Mouse (Mus musculus): ENCODE data around the gene B4galnt2. TPM values are rescaled to one million over a fixed set of nuclear protein-coding genes. Genes with fewer than 3 reads are reported as not detected.
A peak's percentile ranks its signal among the peaks of the same experiment; 100 is the strongest.
"Not testable (repeated sequence)": the region's sequence is repeated elsewhere in the genome, so short reads cannot be mapped to it uniquely, and the experiment has no call there.

The B4galnt2 gene
- polyA plus RNA-seq (2012; ENCODE audit: insufficient read depth, low replicate concordance), result 0.15 and 2.7 TPM in 2 replicates

GRCm38 (mm10) chr11:95914571-95914991 lies at the start of gene B4galnt2:
B4galnt2 (minus strand) TSS chr11:95914891.
- Histone ChIP-seq H3K36me3 (replicated peaks; ENCODE audit: low read length) (no peaks in the 10 kb centered on the region), H3K9me3 (no peaks in the 10 kb centered on the region), H3K4me1 (peaks cover 54% of the 10 kb centered on the region), H3K4me3 (replicated peaks) (peak within 1 kb of the TSS; percentile 91), H3K27me3 (replicated peaks) (peaks cover 67% of the 10 kb centered on the region)
- no peak for TF ChIP-seq FLI1 (IDR thresholded peaks at IDR 0.05; ENCODE audit: low read length)

GRCm38 (mm10) chr11:95963304-95963703 lies 48.6 kb upstream of the B4galnt2 start:
- H3K4me3 ChIP-seq (replicated peaks), result no peak overlapping the region
- TF ChIP-seq GATA1 (IDR thresholded peaks at IDR 0.05; ENCODE audit: borderline replicate concordance, low read length) (no peak), FLI1 (IDR thresholded peaks at IDR 0.05; ENCODE audit: low read length) (no peak)
- H3K36me3 ChIP-seq (replicated peaks; ENCODE audit: low read length), result no peaks in the 10 kb centered on the region
- H3K4me1 ChIP-seq, result 0 out of 2 replicates have a peak, but pooled peaks cover 2% of the 10 kb centered on the region
- peaks cover 67% of the 10 kb centered on the region for H3K27me3 ChIP-seq (replicated peaks)
- no peaks in the 10 kb centered on the region for H3K9me3 ChIP-seq

GRCm38 (mm10) chr11:95959152-95959551 lies 44.5 kb upstream of the B4galnt2 start:
- H3K9me3 ChIP-seq, result no peaks in the 10 kb centered on the region
- peaks cover 41% of the 10 kb centered on the region for H3K27me3 ChIP-seq (replicated peaks)
- H3K4me1 ChIP-seq, result 0 out of 2 replicates have a peak, but pooled peaks cover 2% of the 10 kb centered on the region
- no peaks in the 10 kb centered on the region for H3K36me3 ChIP-seq (replicated peaks; ENCODE audit: low read length)
- TF ChIP-seq FLI1 (IDR thresholded peaks at IDR 0.05; ENCODE audit: low read length), result no peak
- TF ChIP-seq GATA1 (IDR thresholded peaks at IDR 0.05; ENCODE audit: borderline replicate concordance, low read length), result no peak
- no peak overlapping the region for H3K4me3 ChIP-seq (replicated peaks)

GRCm38 (mm10) chr11:95958251-95958650 lies 43.6 kb upstream of the B4galnt2 start:
- Histone ChIP-seq H3K4me1 (0 out of 2 replicates have a peak, but pooled peaks cover 2% of the 10 kb centered on the region), H3K9me3 (peaks cover 4% of the 10 kb centered on the region), H3K4me3 (replicated peaks) (no peak overlapping the region), H3K36me3 (replicated peaks; ENCODE audit: low read length) (no peaks in the 10 kb centered on the region), H3K27me3 (replicated peaks) (peaks cover 45% of the 10 kb centered on the region)
- TF ChIP-seq FLI1 (IDR thresholded peaks at IDR 0.05; ENCODE audit: low read length) (no peak), GATA1 (IDR thresholded peaks at IDR 0.05; ENCODE audit: borderline replicate concordance, low read length) (no peak)

- Histone ChIP-seq H3K27me3 (replicated peaks) (peaks cover 46% of the 10 kb centered on the region), H3K9me3 (peaks cover 6% of the 10 kb centered on the region), H3K4me1 (0 out of 2 replicates have a peak, but pooled peaks cover 2% of the 10 kb centered on the region), H3K4me3 (replicated peaks) (no peak overlapping the region), H3K36me3 (replicated peaks; ENCODE audit: low read length) (no peaks in the 10 kb centered on the region)
- TF ChIP-seq GATA1 (IDR thresholded peaks at IDR 0.05; ENCODE audit: borderline replicate concordance, low read length), result no peak
These were observed 42.7 kb upstream of the B4galnt2 start for GRCm38 (mm10) chr11:95957407-95957806.

GRCm38 (mm10) chr11:95953313-95953712 lies 38.6 kb upstream of the B4galnt2 start:
- H3K4me1 ChIP-seq, result no peaks in the 10 kb centered on the region
- TF ChIP-seq FLI1 (IDR thresholded peaks at IDR 0.05; ENCODE audit: low read length) (no peak), GATA1 (IDR thresholded peaks at IDR 0.05; ENCODE audit: borderline replicate concordance, low read length) (no peak)
- H3K4me3 ChIP-seq (replicated peaks), result no peak overlapping the region
- H3K36me3 ChIP-seq (replicated peaks; ENCODE audit: low read length), result no peaks in the 10 kb centered on the region
- peaks cover 6% of the 10 kb centered on the region for H3K9me3 ChIP-seq
- peaks cover 23% of the 10 kb centered on the region for H3K27me3 ChIP-seq (replicated peaks)

GRCm38 (mm10) chr11:95945838-95946472 lies 31.3 kb upstream of the B4galnt2 start:
- H3K4me1 ChIP-seq, result no peaks in the 10 kb centered on the region
- H3K27me3 ChIP-seq (replicated peaks), result peaks cover 48% of the 10 kb centered on the region
- H3K36me3 ChIP-seq (replicated peaks; ENCODE audit: low read length), result no peaks in the 10 kb centered on the region
- H3K4me3 ChIP-seq (replicated peaks), result no peak overlapping the region
- H3K9me3 ChIP-seq, result no peaks in the 10 kb centered on the region
- no peak for TF ChIP-seq FLI1 (IDR thresholded peaks at IDR 0.05; ENCODE audit: low read length)

- H3K27me3 ChIP-seq (replicated peaks), result peaks cover 36% of the 10 kb centered on the region
These were observed 25.3 kb upstream of the B4galnt2 start for GRCm38 (mm10) chr11:95939828-95940507.

GRCm38 (mm10) chr11:95936409-95936808 lies 21.7 kb upstream of the B4galnt2 start:
- H3K4me1 ChIP-seq, result no peaks in the 10 kb centered on the region
- H3K9me3 ChIP-seq, result 0 out of 2 replicates have a peak, but pooled peaks cover 6% of the 10 kb centered on the region
- peaks cover 22% of the 10 kb centered on the region for H3K27me3 ChIP-seq (replicated peaks)
- H3K36me3 ChIP-seq (replicated peaks; ENCODE audit: low read length), result no peaks in the 10 kb centered on the region
- no peak overlapping the region for H3K4me3 ChIP-seq (replicated peaks)
- no peak for TF ChIP-seq FLI1 (IDR thresholded peaks at IDR 0.05; ENCODE audit: low read length)

More at GRCm38 (mm10) chr11:95939828-95940507, 25.3 kb upstream of the B4galnt2 start:
- Histone ChIP-seq H3K4me1 (no peaks in the 10 kb centered on the region), H3K4me3 (replicated peaks) (no peak overlapping the region), H3K36me3 (replicated peaks; ENCODE audit: low read length) (no peaks in the 10 kb centered on the region), H3K9me3 (0 out of 2 replicates have a peak, but pooled peaks cover 4% of the 10 kb centered on the region)
- TF ChIP-seq GATA1 (IDR thresholded peaks at IDR 0.05; ENCODE audit: borderline replicate concordance, low read length) (no peak), FLI1 (IDR thresholded peaks at IDR 0.05; ENCODE audit: low read length) (no peak)

- not testable (repeated sequence) for H3K4me1 ChIP-seq; H3K4me3 ChIP-seq (replicated peaks); H3K36me3 ChIP-seq (replicated peaks; ENCODE audit: low read length)
- H3K27me3 ChIP-seq (replicated peaks), result peaks cover 13% of the 10 kb centered on the region
- peaks cover 12% of the 10 kb centered on the region for H3K9me3 ChIP-seq
These were observed 17.5 kb upstream of the B4galnt2 start for GRCm38 (mm10) chr11:95932168-95932567.

Measured in megakaryocyte, embryonic 14.5 days (primary cell).